Mouse (Mus musculus) ES-Bruce4 (cell line): ENCODE measurements around the gene Kcnmb2.

Experiments
- CTCF ChIP-seq: IDR thresholded peaks from one replicate; pipeline ENCODE4 v1.8.1; 2011; ENCODE audit warnings: low read depth, low read length
- EP300 ChIP-seq: IDR thresholded peaks from 2 replicates; pipeline ENCODE4 v1.6.1; 2011; ENCODE audit warnings: low read depth, low read length; ENCODE audit not compliant: insufficient read depth
- POLR2A ChIP-seq: IDR thresholded peaks from one replicate; pipeline ENCODE4 v1.8.1; 2011; ENCODE audit warnings: low read length; ENCODE audit not compliant: insufficient read depth

GRCm38 (mm10) chr3:31955004-31955403 is 52.7 kb downstream of the Kcnmb2 start:
- TF ChIP-seq CTCF (no peak), POLR2A (no peak), EP300 (no peak)
